Mouse (Mus musculus): ENCODE measurements around the gene Ints7. TPM values are rescaled to one million over a fixed set of nuclear protein-coding genes. Genes with fewer than 3 reads are reported as not detected.

Gene Ints7
- 10.9 TPM for polyA plus RNA-seq (2014; fragmentation: Illumina TruSeq; extraction: RNeasy Lipid Tissue Mini Kit (QIAGEN cat#74804); ENCODE audit: low read depth, low replicate concordance)

DNA sequence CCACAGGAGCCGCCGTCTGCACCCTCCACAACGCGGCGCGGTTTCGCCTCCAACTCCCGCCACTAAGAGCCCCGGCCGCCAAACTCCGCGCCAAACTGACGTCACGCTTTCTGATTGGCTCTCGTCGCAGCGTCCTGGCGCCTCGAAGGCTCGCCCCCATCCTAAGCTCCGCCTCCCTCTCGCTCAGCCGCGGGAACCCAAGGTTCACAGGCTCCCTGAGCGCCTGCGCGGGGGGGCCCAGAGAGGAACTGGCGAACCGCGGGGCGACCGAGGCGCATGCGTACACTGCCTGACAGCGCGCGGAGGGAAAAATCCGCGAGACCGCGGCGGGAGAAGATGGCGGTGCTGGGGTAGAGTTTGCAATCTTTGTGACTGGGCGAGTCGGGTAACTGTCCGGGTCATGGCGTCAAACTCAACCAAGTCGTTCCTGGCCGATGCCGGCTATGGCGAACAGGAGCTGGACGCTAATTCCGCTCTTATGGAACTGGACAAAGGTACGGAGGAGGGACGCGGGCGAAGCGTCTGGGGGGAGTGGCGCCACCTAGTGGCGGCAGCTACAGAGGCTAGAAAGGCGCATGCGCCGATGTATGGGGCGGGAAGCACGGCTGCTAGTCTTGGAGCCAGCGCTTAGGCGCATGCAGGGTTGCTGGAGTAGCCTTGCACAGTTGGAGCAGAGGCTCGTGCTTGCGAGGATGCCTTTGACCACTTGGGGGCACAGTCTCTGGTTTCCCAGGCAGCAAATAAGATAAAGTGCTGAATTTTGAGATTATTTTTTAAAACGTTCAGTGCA lies at the start of gene Ints7, which contains the start of gene Dtl:
Gene Ints7 (plus strand): TSS at position 179 of the 790 bp plus-strand sequence.
Gene Dtl (minus strand): TSS at position 87 of the 790 bp plus-strand sequence.

Other genes with a start within 250 kb of the Ints7 start
- 7.1 TPM for gene Tmem206, start 249.7 kb upstream of the Ints7 start, polyA plus RNA-seq (2014; fragmentation: Illumina TruSeq; extraction: RNeasy Lipid Tissue Mini Kit (QIAGEN cat#74804); ENCODE audit: low read depth, low replicate concordance)
- gene Ppp2r5a, start 172.4 kb upstream of the Ints7 start, polyA plus RNA-seq (2014; fragmentation: Illumina TruSeq; extraction: RNeasy Lipid Tissue Mini Kit (QIAGEN cat#74804); ENCODE audit: low read depth, low replicate concordance), result 297 TPM
- gene Dtl, start 92 bp upstream of the Ints7 start, polyA plus RNA-seq (2014; fragmentation: Illumina TruSeq; extraction: RNeasy Lipid Tissue Mini Kit (QIAGEN cat#74804); ENCODE audit: low read depth, low replicate concordance), result 2.7 TPM
- 129 TPM for gene Lpgat1, start 142.2 kb downstream of the Ints7 start, polyA plus RNA-seq (2014; fragmentation: Illumina TruSeq; extraction: RNeasy Lipid Tissue Mini Kit (QIAGEN cat#74804); ENCODE audit: low read depth, low replicate concordance)
- gene Nek2, start 245.8 kb downstream of the Ints7 start, polyA plus RNA-seq (2014; fragmentation: Illumina TruSeq; extraction: RNeasy Lipid Tissue Mini Kit (QIAGEN cat#74804); ENCODE audit: low read depth, low replicate concordance), result 2.4 TPM

Measured in adrenal gland, adult 10 weeks (tissue).